Mouse (Mus musculus) embryo, embryonic 11 days (tissue): ENCODE data around the gene Tmem217.
A peak's percentile ranks its signal among the peaks of the same experiment; 100 is the strongest.
"Not testable (repeated sequence)": the region's sequence is repeated elsewhere in the genome, so short reads cannot be mapped to it uniquely, and the experiment has no call there.

ENCODE experiments used
- DNase-seq: peaks from one replicate; pipeline ENCODE4 v3.0.0-alpha.2; 2015

The Tmem217 gene

DNA sequence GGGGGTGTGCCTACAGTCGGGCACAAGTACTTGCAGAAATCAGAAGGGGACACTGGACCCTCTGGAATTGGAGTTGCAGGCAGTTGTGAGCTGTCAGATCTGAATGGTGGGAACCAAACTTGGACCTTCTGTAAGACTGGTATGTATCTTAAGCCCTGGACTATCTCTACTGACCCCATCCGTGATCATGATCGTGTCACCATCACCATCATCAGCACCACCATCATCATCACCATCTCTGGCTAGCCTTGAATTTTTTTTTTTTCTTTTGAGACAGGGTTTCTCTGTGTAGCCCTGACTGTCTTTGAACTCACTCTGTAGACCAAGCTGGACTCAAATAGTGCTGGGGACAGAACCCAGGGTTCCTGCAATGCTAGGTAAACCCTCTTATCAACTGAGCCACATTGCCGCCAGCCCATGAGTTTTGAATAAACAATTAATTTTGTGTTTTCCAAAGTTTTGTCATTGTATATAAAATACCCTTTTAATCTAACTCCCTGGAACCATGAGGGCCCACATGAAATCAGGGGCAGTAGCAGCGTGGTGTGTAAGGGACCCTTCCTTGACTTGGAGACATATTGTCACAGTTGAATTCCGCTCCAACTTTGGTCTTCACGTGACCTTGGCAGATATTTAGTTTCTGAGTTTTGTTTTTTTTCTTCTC is 50.0 kb downstream of the Tmem217 start:
- no peak for DNase-seq

DNA sequence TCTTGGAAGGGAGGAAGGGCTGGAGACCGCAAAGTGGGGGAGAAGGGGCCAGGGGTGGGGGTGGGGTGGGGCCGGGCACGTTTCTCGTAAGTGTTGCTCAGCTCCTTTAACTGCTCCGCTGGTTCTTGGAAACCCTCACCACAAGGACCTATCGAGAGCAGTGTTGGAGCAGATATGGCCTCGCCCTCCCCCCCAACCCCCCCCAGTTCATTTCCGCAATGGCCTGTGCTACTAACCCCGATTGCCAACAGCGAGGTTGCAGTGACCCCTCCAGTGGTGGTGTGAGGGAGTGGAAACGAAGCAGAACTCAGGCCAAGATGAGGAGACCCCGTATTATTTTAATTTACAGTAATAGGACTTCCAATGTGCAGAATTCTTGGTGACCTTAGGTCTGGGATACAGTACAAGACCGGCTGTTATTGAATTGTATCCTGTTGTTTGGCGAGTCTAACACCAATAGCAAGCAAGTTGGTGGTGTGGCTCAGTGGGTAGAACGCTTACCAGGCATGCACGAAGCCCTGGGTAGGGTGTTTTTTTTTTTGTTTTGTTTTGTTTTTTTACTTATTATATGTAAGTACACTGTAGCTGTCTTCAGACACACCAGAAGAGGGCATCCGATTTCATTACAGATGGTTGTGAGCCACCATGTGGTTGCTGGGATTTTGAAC is 51.2 kb downstream of the Tmem217 start:
- DNase-seq, result no peak

DNA sequence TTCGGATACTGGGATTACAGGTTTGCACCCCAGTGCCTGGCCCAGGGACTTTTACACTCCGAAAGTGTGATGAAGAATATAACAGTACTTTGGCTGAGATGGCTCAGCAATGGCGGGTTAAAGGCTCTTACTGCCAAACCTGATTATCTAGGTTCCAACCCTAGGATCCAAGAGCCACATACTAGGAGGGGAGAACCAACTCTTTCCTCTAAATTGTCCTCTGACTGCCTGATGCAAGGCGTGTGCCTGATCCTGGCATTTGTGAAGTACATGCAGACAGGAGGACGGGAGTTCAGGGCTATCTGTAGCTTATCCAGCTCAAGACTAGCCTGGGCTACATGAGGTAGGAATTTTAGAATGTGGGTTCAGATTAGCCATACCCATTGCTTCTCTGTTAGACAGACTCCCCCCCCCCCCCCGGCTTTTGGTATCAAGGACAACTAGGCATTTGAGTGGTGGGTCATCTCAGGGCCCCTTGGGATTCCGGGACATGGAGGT is 51.9 kb downstream of the Tmem217 start:
- no peak for DNase-seq

- no peak for DNase-seq
Observed at GRCm38 (mm10) chr17:29499511-29499910, 52.7 kb downstream of the Tmem217 start.

DNA sequence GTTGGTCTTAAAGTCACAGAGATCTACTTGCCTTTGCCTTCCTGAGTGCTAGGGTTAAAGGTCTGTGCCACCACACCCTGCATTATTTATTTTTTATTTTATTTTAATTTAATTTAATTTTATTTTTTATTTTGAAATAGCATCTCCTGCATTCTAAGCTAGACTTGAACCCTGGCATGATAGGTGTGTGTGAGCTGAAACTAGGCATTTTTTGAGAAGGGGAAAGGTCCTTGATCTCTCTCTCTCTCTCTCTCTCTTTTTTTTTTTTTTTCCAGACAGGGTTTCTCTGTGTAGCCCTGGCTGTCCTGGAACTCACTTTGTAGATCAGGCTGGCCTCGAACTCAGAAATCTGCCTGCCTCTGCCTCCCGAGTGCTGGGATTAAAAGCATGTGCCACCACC is 53.2 kb downstream of the Tmem217 start:
- DNase-seq, result not testable (repeated sequence)

- no peak for DNase-seq
Observed at GRCm38 (mm10) chr17:29498028-29498427, 54.2 kb downstream of the Tmem217 start.

DNA sequence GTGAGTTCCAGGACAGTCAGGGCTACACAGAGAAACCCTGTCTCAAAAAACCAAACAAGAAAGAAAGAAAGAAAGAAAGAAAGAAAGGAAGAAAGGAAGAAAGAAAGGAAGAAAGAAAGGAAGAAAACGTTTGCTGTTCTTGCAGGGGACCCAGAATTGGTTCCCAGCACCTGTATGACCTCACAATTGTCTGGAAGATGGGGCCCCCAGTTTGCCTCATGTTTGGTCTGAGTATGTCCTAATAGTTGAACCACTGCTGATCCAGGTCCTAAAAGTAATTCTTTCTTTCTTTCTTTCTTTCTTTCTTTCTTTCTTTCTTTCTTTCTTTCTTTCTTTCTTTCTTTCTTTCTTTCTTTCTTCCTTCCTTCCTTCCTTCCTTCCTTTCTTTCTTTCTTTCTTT is 54.7 kb downstream of the Tmem217 start:
- DNase-seq, result not testable (repeated sequence)

DNA sequence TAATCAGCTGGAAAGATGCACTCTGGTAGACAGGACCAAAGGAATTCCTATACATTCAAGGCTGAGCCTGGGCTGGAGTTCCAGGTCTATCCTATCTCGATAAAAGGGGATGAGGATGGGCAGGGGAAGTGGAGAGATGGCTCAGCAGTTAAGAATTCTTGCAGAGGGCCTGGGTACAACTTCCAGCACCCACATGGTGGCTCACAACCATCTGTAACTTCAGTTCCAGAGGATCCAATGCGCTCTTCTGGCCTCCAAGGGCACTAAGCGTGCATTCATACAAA is 55.2 kb downstream of the Tmem217 start:
- DNase-seq, result no peak

GRCm38 (mm10) chr17:29496211-29497070 is 55.7 kb downstream of the Tmem217 start:
- DNase-seq, result no peak

DNA sequence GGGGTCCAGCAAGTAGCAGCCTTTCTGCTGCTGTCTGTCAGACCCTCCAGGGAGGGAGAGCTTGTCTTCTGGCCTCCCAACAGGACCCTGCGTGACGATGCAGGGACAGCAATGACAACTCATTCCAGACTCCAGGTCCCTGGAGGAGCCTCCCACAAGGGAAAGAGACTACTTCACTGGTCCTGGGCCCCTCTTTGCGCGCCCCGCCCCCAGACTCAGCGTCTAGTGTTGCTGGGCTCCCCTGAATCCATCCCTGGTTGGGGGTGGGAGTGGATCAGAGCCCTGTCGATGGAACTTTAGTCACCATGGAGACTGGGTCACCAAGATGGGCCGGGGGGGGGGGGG is 57.5 kb downstream of the Tmem217 start:
- DNase-seq, result no peak

GRCm38 (mm10) chr17:29494062-29494731 is 58.0 kb downstream of the Tmem217 start:
- DNase-seq, result no peak

GRCm38 (mm10) chr17:29493461-29493980 is 58.7 kb downstream of the Tmem217 start:
- DNase-seq, result no peak

DNA sequence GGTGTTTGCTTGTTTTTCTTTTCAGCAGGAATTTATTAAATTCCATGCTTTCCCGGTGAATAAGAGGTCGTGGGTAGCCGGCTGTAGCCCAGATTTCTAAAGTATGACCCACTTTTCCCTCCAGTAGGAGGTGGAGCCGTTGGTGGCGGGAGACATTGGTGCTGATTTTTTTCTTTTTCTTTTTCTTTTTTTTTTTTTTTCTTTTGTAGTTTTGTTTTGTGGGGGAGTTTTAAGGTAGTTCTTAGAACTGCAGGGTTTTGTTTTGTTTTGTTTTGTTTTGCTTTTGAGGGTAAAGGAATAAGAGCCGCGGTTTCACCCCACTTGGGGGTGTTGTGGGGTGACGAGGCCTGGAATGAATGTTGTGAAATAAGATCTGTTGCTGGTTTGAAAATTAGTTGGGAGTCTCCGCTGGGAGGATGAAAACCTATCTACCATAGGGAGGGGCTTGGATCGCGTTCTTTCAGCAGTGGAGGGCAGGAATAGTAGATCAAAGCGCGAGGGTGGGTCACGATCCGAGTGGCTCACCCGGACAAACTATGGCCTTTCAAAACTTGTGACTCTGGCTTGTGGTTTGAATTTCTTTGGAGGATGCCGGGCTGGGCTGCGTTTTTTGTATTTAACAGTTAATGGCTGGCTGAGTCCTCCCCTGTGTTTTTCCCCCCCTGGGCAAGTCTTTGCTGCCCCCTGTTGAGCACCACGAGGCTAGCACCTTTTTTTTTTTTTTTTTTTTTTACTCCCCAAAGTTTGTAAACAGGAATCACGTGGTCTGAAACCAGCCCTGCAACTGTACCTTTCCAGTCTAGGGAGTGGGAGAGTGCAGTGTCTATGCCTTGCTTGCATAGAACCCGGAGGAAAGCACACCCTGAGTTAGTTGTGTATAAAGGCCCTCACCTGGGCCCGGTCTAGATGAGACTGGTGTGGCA is 59.7 kb downstream of the Tmem217 start:
- DNase-seq, result peak; percentile 79

DNA sequence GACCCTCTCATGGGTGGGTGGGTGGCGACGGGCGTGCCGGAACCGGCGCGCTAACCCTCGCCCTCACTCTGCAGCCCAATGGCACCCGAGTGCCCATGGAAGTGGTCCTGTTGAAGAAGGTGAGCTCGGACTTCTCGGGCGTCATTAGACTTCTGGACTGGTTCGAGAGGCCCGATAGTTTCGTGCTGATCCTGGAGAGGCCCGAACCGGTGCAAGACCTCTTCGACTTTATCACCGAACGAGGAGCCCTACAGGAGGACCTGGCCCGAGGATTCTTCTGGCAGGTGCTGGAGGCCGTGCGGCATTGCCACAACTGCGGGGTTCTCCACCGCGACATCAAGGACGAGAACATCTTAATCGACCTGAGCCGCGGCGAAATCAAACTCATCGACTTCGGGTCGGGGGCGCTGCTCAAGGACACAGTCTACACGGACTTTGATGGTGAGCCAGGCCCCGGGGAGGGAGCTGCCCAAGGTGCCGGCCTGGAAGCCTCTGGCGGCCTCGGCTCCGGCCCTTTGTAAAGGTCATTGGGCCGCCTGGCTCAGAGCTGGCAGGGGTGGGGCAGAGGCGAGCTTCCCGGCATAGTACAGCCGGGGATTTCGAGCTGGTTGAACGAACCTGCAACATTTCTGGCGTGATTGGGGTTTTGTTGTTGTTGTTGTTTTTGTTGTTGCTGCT is 60.5 kb downstream of the Tmem217 start:
- peak; percentile 66 for DNase-seq

DNA sequence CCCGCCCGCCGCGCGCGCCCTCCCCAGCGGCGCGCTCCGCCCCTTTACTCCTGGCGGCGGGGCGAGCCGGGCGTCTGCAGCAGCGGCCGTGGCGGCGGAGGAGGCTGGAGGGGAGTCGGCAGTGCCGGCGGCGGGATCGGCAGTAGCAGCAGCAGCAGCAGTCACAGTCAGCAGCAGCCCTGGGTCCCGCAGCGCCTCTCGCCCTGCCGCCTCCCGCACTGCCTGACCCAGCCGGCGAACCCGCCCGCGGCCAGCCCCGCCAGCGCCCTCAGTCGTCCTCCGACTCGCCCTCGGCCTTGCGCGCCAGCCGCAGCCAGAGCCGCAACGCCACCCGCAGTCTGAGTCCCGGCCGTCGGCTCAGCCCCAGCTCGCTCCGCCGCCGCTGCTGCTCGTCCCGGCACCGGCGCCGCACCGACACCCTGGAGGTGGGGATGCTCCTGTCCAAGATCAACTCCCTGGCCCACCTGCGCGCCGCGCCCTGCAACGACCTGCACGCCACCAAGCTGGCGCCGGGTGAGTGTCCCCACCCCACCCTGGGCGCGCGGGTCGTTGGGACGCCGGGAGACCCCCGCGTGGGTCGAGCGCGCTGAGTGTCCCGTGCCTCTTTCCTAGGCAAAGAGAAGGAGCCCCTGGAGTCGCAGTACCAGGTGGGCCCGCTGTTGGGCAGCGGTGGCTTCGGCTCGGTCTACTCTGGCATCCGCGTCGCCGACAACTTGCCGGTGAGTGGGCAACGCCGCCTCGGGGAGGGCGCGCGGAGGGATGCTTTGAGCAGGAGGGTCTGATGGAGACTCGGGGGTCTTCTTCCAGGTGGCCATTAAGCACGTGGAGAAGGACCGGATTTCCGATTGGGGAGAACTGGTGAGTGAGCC is 61.2 kb downstream of the Tmem217 start, which contains the start of gene Pim1:
Gene Pim1 (plus strand): TSS at position 41 of the 869 bp plus-strand sequence.
- DNase-seq, result peak; percentile 73

- DNase-seq, result peak; percentile 100
Observed at GRCm38 (mm10) chr17:29489971-29490712, 62.0 kb downstream of the Tmem217 start.

GRCm38 (mm10) chr17:29488978-29489970 is 62.9 kb downstream of the Tmem217 start:
- DNase-seq, result peak; percentile 75
